Mouse (Mus musculus): ENCODE data around the gene Haao. TPM values are rescaled to one million over a fixed set of nuclear protein-coding genes. Genes with fewer than 3 reads are reported as not detected.

The Haao gene
- polyA plus RNA-seq, 1 experiment from 2014 or later: 0.31 TPM

DNA sequence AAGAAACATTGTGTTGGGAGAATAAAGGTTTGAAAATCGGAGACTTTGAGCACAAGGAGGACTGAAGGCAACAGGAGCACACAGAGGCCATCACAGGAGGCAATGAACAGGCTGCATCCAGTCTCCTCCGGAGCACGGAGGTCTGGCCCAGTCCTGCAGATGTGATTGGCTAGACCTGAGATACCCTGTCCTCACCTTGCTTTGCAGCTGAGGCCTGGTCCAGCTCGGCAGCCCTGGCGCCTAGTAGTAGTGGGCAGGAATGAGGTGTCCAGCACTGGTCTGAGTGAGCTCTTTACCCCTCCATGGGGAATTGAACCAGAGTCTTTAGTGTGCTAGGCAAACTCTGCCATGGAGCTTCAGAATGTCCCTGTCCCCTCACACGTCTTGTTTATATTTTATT, 663 bp downstream of the Haao start:
- Histone ChIP-seq H3K27ac (no peak overlapping the region), H3K9ac (replicated peaks) (no peak overlapping the region), H3K27me3 (no peaks in the 10 kb centered on the region), H3K9me3 (no peaks in the 10 kb centered on the region), H3K4me3 (replicated peaks) (no peak overlapping the region), H3K4me1 (replicated peaks) (peaks cover 22% of the 10 kb centered on the region), H3K36me3 (no peaks in the 10 kb centered on the region), H3K4me2 (replicated peaks) (no peak overlapping the region)
- 91% methylated on average over 6 of the region's 6 CpGs for WGBS
- ATAC-seq: no peak

DNA sequence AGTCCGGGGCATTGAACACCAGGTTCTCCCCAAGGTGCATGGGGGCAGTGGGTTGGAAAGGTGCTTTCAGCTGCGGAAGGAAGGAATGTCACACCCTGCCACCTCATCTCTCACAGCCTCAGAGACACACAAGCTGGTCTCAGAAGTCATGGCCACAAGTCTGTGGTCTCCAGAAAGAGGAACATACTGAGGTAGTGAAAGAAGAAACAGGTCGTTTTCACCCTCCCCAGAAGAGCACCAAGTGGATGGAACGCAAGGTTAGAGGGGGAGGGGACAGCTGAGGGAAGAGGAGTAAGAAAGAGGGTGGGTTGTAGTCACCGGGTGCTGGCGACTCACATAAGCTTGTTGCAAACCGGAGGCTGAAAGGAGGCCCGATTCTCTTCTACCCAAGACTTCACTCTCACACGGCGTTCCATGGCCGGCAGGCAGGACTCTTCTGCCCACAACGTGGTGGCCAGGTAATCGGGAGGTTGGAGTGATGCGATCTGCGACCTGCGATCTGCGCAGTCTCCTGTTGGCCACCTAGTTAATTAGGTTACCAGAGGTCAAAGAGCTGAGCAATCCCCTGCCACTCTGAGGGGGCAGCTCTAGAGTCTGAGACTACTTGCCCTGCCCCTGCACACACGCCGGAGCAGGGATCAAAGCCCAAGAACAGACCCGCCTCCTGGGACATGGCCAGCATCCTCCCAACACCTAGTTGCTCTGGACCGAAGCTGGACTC, 1.3 kb downstream of the Haao start:
- H3K9ac ChIP-seq (replicated peaks): no peak overlapping the region
- WGBS: 84% methylated on average over 21 of the region's 21 CpGs
- H3K4me3 ChIP-seq (replicated peaks): no peak overlapping the region
- H3K4me1 ChIP-seq (replicated peaks): peaks cover 22% of the 10 kb centered on the region
- no peak overlapping the region for H3K27ac ChIP-seq
- no peaks in the 10 kb centered on the region for H3K36me3 ChIP-seq
- no peaks in the 10 kb centered on the region for H3K27me3 ChIP-seq
- ATAC-seq: no peak
- H3K4me2 ChIP-seq (replicated peaks): no peak overlapping the region
- H3K9me3 ChIP-seq: no peaks in the 10 kb centered on the region

DNA sequence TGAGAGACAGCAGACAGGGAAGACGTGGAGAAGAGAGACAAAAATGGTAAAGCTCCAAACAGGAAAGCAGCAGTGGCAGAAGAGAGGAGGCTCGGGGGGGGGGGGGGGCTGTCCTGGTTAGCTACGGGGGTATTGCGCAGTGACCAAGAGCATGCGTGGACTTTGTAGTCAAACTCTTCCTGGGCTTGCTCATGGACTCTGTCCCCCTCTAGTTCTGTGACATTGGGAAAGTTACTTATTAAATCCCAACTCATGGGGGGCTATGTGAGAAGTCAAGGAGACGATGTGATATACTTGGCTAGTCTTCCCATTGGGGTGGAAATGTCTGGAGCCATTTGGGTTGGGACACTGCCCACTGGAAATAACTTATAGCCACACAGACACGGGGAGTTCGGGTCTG, 2.2 kb downstream of the Haao start:
- 97% methylated on average over 8 of the region's 8 CpGs for WGBS
- Histone ChIP-seq H3K27me3 (no peaks in the 10 kb centered on the region), H3K4me3 (replicated peaks) (no peak overlapping the region), H3K27ac (no peak overlapping the region), H3K4me2 (replicated peaks) (no peak overlapping the region), H3K9ac (replicated peaks) (no peak overlapping the region), H3K4me1 (replicated peaks) (peaks cover 22% of the 10 kb centered on the region), H3K9me3 (no peaks in the 10 kb centered on the region), H3K36me3 (no peaks in the 10 kb centered on the region)
- ATAC-seq: no peak

DNA sequence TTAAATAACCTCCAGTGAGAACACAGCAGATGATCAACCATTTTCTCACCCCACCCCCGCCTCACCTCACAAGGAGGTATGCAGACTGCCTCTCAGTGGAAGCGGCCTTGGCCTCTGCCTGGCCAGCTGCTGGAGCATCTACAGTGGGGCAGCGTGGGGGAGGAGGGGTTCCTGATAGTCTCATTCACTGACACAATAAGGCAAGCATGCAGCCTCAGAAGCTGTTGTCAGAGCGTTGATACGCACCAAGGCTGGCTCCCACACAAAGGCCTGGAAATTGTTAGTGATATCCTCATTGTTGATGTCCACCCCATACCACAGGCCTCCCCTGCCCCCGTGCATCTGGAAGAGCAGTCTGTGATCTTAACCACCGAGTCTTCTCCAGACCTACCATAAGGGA, 4.0 kb downstream of the Haao start:
- no peaks in the 10 kb centered on the region for H3K36me3 ChIP-seq
- H3K4me3 ChIP-seq (replicated peaks): no peak overlapping the region
- peaks cover 6% of the 10 kb centered on the region; the same call in 1 of the 2 replicates for H3K4me1 ChIP-seq (replicated peaks)
- no peaks in the 10 kb centered on the region for H3K9me3 ChIP-seq
- no peak overlapping the region for H3K27ac ChIP-seq
- WGBS: 64% methylated on average over 7 of the region's 7 CpGs
- H3K4me2 ChIP-seq (replicated peaks): no peak overlapping the region
- H3K27me3 ChIP-seq: no peaks in the 10 kb centered on the region
- no peak for ATAC-seq
- no peak overlapping the region for H3K9ac ChIP-seq (replicated peaks)

DNA sequence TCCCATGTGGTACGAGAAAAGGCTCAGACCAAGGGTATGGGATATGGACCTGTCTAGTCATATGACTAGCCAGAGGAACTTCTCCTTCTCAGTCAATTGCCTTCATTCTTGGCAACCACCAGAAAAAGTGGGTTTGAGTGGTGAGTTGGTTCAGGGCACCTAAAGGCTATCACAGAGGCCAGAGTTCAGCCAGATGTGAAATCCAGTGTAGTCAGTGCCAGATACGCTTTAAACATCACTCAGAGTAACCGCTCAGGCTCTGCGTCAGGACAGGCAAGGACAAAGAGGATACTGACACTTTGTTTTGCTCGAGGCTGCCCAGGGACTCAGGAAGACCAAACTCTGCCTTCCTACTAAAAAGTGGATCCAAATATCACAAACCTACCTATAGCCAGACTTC, 6.8 kb downstream of the Haao start:
- no peaks in the 10 kb centered on the region for H3K36me3 ChIP-seq

DNA sequence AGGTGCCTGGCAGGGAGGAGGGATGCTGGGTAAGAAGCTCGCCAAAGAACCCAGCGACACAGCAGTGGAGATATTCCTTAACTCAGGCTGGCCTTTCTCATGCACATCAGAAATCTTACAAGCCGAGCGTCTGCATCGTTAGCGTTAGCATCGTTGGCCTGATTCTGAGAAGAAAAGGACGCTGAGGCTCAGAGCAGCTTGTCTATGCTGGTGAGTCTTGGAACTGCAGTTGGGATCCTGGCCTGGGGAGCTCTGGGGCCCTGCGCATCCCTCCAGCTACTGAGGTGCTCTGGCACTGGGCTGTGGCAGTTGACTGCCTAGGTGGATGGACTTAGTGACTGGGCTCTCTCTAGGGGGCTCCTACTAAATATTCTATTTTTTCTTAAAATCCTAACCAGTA, 8.6 kb downstream of the Haao start:
- Histone ChIP-seq H3K4me3 (replicated peaks) (no peak overlapping the region), H3K4me1 (replicated peaks) (0 out of 2 replicates have a peak, but pooled peaks cover 5% of the 10 kb centered on the region), H3K9ac (replicated peaks) (no peak overlapping the region), H3K27me3 (no peaks in the 10 kb centered on the region), H3K27ac (no peak overlapping the region), H3K36me3 (no peaks in the 10 kb centered on the region), H3K9me3 (no peaks in the 10 kb centered on the region), H3K4me2 (replicated peaks) (no peak overlapping the region)
- no peak for ATAC-seq
- 58% methylated on average over 9 of the region's 9 CpGs for WGBS

More for the DNA sequence above, 6.8 kb downstream of the Haao start:
- Histone ChIP-seq H3K9ac (replicated peaks) (no peak overlapping the region), H3K4me2 (replicated peaks) (no peak overlapping the region), H3K9me3 (no peaks in the 10 kb centered on the region), H3K27me3 (no peaks in the 10 kb centered on the region), H3K4me3 (replicated peaks) (no peak overlapping the region), H3K4me1 (replicated peaks) (0 out of 2 replicates have a peak, but pooled peaks cover 5% of the 10 kb centered on the region), H3K27ac (no peak overlapping the region)
- no peak for ATAC-seq
- WGBS: 83% methylated on average over 5 of the region's 5 CpGs

DNA sequence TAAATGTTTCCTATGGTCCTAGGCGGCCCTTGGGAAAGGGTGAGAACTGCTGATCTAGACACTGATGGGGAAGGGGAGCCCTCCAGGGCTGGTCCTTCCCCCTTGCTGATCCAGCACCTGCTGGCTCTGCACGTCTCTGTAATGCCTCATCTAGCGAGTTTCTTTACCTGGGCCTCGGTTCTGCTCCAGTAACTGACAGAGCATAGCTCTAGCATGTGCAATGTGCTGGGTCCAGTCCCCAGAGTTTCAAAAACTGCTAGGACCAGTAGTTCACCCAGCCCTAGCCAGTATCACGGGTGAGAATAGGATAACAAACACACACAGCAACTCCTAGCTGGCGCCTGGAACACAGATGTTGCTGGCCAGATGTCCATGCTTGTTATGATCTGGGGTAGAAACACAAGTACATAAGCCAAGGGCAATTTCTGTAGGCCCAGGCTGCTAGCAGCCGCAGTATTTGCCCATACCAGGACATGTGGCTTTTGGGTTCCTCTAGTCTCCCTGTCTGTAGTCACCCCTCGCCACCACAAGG, 10.0 kb downstream of the Haao start:
- no peaks in the 10 kb centered on the region for H3K4me1 ChIP-seq (replicated peaks)

DNA sequence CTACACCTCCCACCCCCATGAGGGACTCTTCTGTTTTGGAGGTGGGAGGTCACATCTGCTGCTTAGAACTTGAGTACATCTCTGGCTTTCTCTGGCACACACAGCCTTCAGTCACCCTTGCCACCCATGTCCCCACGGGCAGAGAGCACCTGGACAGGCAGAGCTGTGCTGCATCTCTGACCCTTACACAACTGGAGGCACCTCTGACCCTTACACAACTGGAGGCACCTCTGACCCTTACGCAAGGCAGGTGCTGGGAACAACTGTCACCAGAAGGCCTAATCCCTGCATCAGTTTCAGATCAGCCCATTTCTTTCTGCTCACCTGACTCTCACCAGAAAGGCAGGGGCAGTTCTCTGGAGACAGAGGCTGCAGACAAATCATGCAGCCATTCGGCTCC, 11.7 kb downstream of the Haao start:
- Histone ChIP-seq H3K9ac (replicated peaks) (no peak overlapping the region), H3K27ac (no peak overlapping the region), H3K36me3 (no peaks in the 10 kb centered on the region), H3K4me3 (replicated peaks) (no peak overlapping the region), H3K4me2 (replicated peaks) (no peak overlapping the region), H3K27me3 (no peaks in the 10 kb centered on the region), H3K9me3 (no peaks in the 10 kb centered on the region), H3K4me1 (replicated peaks) (no peaks in the 10 kb centered on the region)
- WGBS: 66% methylated on average over 3 of the region's 3 CpGs
- no peak for ATAC-seq

More for the DNA sequence above, 10.0 kb downstream of the Haao start:
- no peak overlapping the region for H3K27ac ChIP-seq
- H3K9ac ChIP-seq (replicated peaks): no peak overlapping the region
- 79% methylated on average over 8 of the region's 8 CpGs for WGBS
- no peaks in the 10 kb centered on the region for H3K9me3 ChIP-seq
- no peak overlapping the region for H3K4me3 ChIP-seq (replicated peaks)
- no peaks in the 10 kb centered on the region for H3K36me3 ChIP-seq
- 0 out of 2 replicates have a peak, but pooled peaks have one; percentile 19 for ATAC-seq
- no peaks in the 10 kb centered on the region for H3K27me3 ChIP-seq
- H3K4me2 ChIP-seq (replicated peaks): no peak overlapping the region

DNA sequence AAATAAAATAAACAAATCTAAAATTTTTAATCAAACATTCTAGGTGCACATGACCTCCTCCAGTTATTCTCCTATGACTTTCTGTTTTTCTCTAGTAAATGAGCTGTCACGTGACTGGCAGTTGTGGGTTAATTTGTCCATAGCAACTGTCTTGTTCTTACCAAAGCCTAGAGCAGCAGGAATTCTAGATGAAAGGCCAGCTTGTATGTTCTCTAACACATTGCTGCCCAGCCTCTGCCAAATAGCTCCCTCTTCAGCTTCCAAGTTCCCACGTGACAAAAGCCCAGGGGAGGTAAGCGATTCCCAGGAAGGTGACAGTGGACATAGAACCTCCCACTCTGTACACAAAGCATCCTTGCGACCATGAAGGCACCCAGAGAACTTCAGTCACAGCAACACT, 13.6 kb downstream of the Haao start:
- Histone ChIP-seq H3K4me1 (replicated peaks) (no peaks in the 10 kb centered on the region), H3K27ac (no peak overlapping the region), H3K9me3 (no peaks in the 10 kb centered on the region), H3K4me3 (replicated peaks) (no peak overlapping the region), H3K36me3 (no peaks in the 10 kb centered on the region), H3K9ac (replicated peaks) (no peak overlapping the region), H3K4me2 (replicated peaks) (no peak overlapping the region), H3K27me3 (no peaks in the 10 kb centered on the region)
- 66% methylated on average over 4 of the region's 4 CpGs for WGBS
- no peak for ATAC-seq

DNA sequence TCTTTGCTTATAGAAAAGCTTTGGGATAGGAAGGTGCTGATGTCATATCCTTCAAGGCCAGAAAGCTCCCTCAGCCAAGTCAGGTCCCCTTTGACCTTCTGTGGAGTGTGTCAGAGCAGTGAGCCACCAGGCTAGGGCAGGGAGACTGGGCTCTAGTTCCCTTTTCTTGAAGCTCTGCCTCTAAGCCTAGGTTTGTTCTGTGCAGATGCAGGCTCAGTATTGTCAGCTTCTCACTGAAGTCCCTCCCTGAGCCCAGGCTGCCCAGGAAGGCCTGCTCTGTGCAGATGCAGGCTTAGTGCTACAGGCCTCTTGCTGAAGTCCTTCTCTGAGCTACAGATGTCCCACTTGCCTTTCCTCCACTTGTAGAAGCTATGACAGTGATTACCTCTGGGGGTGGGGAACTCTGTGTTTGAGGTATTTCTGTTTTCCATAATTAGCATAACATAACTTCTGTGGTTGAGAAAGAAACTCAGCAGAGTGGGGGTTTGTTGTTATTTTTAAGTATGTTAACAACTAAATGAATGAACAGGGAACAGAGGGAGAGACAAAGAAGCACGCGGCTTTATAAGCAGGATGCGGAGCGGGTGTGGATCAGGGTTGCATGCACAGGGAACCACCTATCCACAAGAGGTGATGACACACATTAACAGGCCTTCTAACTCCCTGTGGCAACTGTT, 17.0 kb downstream of the Haao start:
- Histone ChIP-seq H3K27ac (no peak overlapping the region), H3K27me3 (no peaks in the 10 kb centered on the region), H3K36me3 (no peaks in the 10 kb centered on the region), H3K4me3 (replicated peaks) (no peak overlapping the region), H3K9ac (replicated peaks) (no peak overlapping the region), H3K4me1 (replicated peaks) (no peaks in the 10 kb centered on the region), H3K9me3 (no peaks in the 10 kb centered on the region), H3K4me2 (replicated peaks) (no peak overlapping the region)
- 98% methylated on average over 4 of the region's 4 CpGs for WGBS
- ATAC-seq: no peak

DNA sequence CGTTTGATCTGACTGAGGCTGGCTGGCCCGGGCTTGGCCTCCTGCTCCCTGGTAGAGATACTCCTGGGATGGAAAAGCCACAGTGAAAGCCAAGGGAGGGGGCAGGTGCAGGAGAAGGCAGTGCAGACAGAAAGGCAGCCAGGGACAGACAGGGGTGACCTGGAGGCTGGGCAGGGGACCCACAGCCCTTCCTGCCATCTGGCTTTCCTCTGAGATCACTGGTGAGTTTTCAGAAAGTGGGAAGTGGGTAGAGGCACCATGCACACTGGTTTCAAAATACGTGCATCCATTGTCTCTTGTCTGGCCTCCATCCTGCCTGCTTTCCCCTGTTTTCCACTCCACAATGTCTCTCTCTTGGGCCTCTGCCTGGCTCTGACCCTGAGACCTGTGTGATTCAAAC, 18.4 kb downstream of the Haao start:
- H3K36me3 ChIP-seq: no peaks in the 10 kb centered on the region
- WGBS: 66% methylated on average over 3 of the region's 3 CpGs
- no peak for ATAC-seq

DNA sequence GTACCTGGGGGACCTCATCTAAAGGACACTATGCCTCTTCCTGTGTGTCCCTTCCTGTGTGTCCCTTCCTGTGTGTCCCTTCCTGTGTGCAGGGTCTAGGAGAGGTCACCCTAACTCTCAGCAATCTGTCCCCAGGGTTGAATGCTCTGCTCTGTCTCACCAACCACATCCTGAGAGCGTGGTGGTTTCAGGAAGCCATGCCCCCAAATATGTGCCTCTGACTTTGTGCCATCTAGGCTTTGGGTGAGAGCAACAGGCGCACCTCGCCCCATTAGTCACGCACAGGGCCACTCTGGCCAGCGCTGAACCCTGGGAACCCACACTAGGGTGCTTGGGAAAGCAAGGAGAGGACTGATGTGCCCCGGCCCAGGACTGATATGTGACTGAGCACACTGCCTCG, 23.9 kb downstream of the Haao start:
- 92% methylated on average over 7 of the region's 7 CpGs for WGBS
- no peak for ATAC-seq
- Histone ChIP-seq H3K9ac (replicated peaks) (no peak overlapping the region), H3K4me1 (replicated peaks) (peaks cover 15% of the 10 kb centered on the region), H3K9me3 (no peaks in the 10 kb centered on the region), H3K4me3 (replicated peaks) (no peak overlapping the region), H3K36me3 (no peaks in the 10 kb centered on the region), H3K4me2 (replicated peaks) (no peak overlapping the region), H3K27ac (no peak overlapping the region), H3K27me3 (no peaks in the 10 kb centered on the region)

More for the DNA sequence above, 18.4 kb downstream of the Haao start:
- Histone ChIP-seq H3K27me3 (no peaks in the 10 kb centered on the region), H3K4me3 (replicated peaks) (no peak overlapping the region), H3K4me1 (replicated peaks) (no peaks in the 10 kb centered on the region), H3K9ac (replicated peaks) (no peak overlapping the region), H3K4me2 (replicated peaks) (no peak overlapping the region), H3K9me3 (no peaks in the 10 kb centered on the region), H3K27ac (no peak overlapping the region)

All from midbrain, embryonic 13.5 days (tissue).